Mouse (Mus musculus) MEL (cell line): ENCODE measurements around the gene Olfr329-ps. TPM values are rescaled to one million over a fixed set of nuclear protein-coding genes. Genes with fewer than 3 reads are reported as not detected.
A peak's percentile ranks its signal among the peaks of the same experiment; 100 is the strongest.

Experiments
- DNase-seq: peaks from one replicate; pipeline ENCODE4 v3.0.0; 2011; ENCODE audit warnings: low read depth, low spot score
- H3K27ac ChIP-seq: 2 replicates; pipeline ENCODE4 v1.5.1; 2012; ENCODE audit warnings: low read depth, mild to moderate bottlenecking, control low read depth, low read length, moderate library complexity; ENCODE audit not compliant: control insufficient read depth
- H3K27me3 ChIP-seq, 2 experiments: fragments of 150-350 bp in 1 of 2; sonication (generic) in 1 of 2; 2 replicates each; pipeline ENCODE4 v1.6.1; 2012; ENCODE audit warnings: low read length in 2 of 2, mild to moderate bottlenecking in 2 of 2, improper control_type of control experiment in 1 of 2, moderate library complexity in 1 of 2; ENCODE audit not compliant: insufficient read depth in 2 of 2, control insufficient read depth in 1 of 2
- H3K36me3 ChIP-seq, 2 experiments: 2 replicates each; pipeline ENCODE4 v1.6.1; 2012 to 2014; ENCODE audit warnings: low read length in 2 of 2, improper control_type of control experiment in 1 of 2, inconsistent platforms in 1 of 2, mild to moderate bottlenecking in 1 of 2; ENCODE audit not compliant: insufficient read depth in 2 of 2, control insufficient read depth in 1 of 2
- H3K4me1 ChIP-seq, 2 experiments: fragments of 150-350 bp in 1 of 2; sonication (generic) in 1 of 2; 2 replicates each; pipeline ENCODE4 v1.6.1; 2012; ENCODE audit warnings: low read length in 2 of 2, improper control_type of control experiment in 1 of 2, mild to moderate bottlenecking in 1 of 2; ENCODE audit not compliant: insufficient read depth in 2 of 2, control insufficient read depth in 1 of 2
- H3K4me3 ChIP-seq, 2 experiments: fragments of 150-350 bp in 1 of 2; sonication (generic) in 1 of 2; 2 replicates each; pipeline ENCODE4 v1.5.1; 2012; ENCODE audit warnings: low read depth in 2 of 2, low read length in 2 of 2, mild to moderate bottlenecking in 2 of 2, moderate library complexity in 2 of 2, control low read depth in 1 of 2, improper control_type of control experiment in 1 of 2; ENCODE audit not compliant: control insufficient read depth in 1 of 2, insufficient read depth in 1 of 2
- H3K79me2 ChIP-seq: 2 replicates; pipeline ENCODE4 v1.6.1; 2012; ENCODE audit warnings: mild to moderate bottlenecking, low read length, moderate library complexity; ENCODE audit not compliant: control insufficient read depth, poor library complexity, insufficient read depth
- H3K9ac ChIP-seq: 2 replicates; pipeline ENCODE4 v1.6.1; 2012; ENCODE audit warnings: low read depth, mild to moderate bottlenecking, control low read depth, low read length, moderate library complexity; ENCODE audit not compliant: control insufficient read depth, poor library complexity, severe bottlenecking
- H3K9me3 ChIP-seq: fragments of 150-350 bp; sonication (generic); replicated peaks from 2 replicates; pipeline ENCODE4 v1.6.1; 2012; ENCODE audit warnings: mild to moderate bottlenecking, low read length, improper control_type of control experiment, moderate library complexity; ENCODE audit not compliant: insufficient read depth
- CTCF ChIP-seq, 3 experiments: IDR thresholded peaks in 2 of 3; conservative IDR thresholded peaks in 1 of 3; 2 replicates each; pipeline ENCODE4 v1.5.1; 2011 to 2012; ENCODE audit warnings: low read length in 3 of 3, low read depth in 2 of 3, mild to moderate bottlenecking in 2 of 3, improper control_type of control experiment in 1 of 3, inconsistent platforms in 1 of 3, mixed read lengths in 1 of 3, moderate library complexity in 1 of 3; ENCODE audit not compliant: control insufficient read depth in 1 of 3, insufficient read depth in 1 of 3, poor library complexity in 1 of 3, severe bottlenecking in 1 of 3
- ELF1 ChIP-seq: IDR thresholded peaks from 2 replicates; pipeline ENCODE4 v1.6.1; 2014; ENCODE audit warnings: low read depth, mild to moderate bottlenecking, inconsistent platforms, low read length, improper control_type of control experiment, moderate library complexity
- GATA1 ChIP-seq: IDR thresholded peaks from 2 replicates; pipeline ENCODE4 v1.6.1; 2011; ENCODE audit warnings: low read depth, low read length, improper control_type of control experiment
- HCFC1 ChIP-seq: IDR thresholded peaks from 2 replicates; pipeline ENCODE4 v1.6.1; 2012; ENCODE audit warnings: low read depth, mild to moderate bottlenecking, inconsistent platforms, low read length, improper control_type of control experiment, moderate library complexity
- JUND ChIP-seq: IDR thresholded peaks from 2 replicates; pipeline ENCODE4 v1.6.1; 2011; ENCODE audit warnings: low read depth, mild to moderate bottlenecking, improper control_type of control experiment, low read length
- MAX ChIP-seq: IDR thresholded peaks from 2 replicates; pipeline ENCODE4 v1.6.1; 2011; ENCODE audit warnings: low read length, improper control_type of control experiment
- MXI1 ChIP-seq: IDR thresholded peaks from 2 replicates; pipeline ENCODE4 v1.6.1; 2011; ENCODE audit warnings: mild to moderate bottlenecking, low read depth, low read length, improper control_type of control experiment
- MYB ChIP-seq: IDR thresholded peaks from 2 replicates; pipeline ENCODE4 v1.6.1; 2011; ENCODE audit warnings: mild to moderate bottlenecking, low read depth, low read length, improper control_type of control experiment
- MYC ChIP-seq: IDR thresholded peaks from 2 replicates; pipeline ENCODE4 v1.6.1; 2011; ENCODE audit warnings: low read depth, mild to moderate bottlenecking, low read length, improper control_type of control experiment, moderate library complexity
- NRF1 ChIP-seq: IDR thresholded peaks from 2 replicates; pipeline ENCODE4 v1.6.1; 2014; ENCODE audit warnings: low read depth, mild to moderate bottlenecking, inconsistent platforms, low read length, improper control_type of control experiment, moderate library complexity; ENCODE audit not compliant: poor library complexity, insufficient read depth, severe bottlenecking
- POLR2AphosphoS2 ChIP-seq: IDR thresholded peaks from 2 replicates; pipeline ENCODE4 v1.6.1; 2011; ENCODE audit warnings: low read length, improper control_type of control experiment
- RAD21 ChIP-seq: IDR thresholded peaks from 2 replicates; pipeline ENCODE4 v1.6.1; 2011; ENCODE audit warnings: mild to moderate bottlenecking, low read depth, low read length, improper control_type of control experiment
- SMC3 ChIP-seq: IDR thresholded peaks from 2 replicates; pipeline ENCODE4 v1.6.1; 2011; ENCODE audit warnings: low read depth, low read length, improper control_type of control experiment
- TAL1 ChIP-seq: IDR thresholded peaks from 2 replicates; pipeline ENCODE4 v1.6.1; 2012; ENCODE audit warnings: mild to moderate bottlenecking, inconsistent platforms, low read length, moderate library complexity, mixed read lengths
- TBP ChIP-seq: IDR thresholded peaks from 2 replicates; pipeline ENCODE4 v1.8.0; 2011; ENCODE audit warnings: low read depth, low read length, improper control_type of control experiment
- USF2 ChIP-seq, 2 experiments: IDR thresholded peaks; 2 replicates each; pipeline ENCODE4 v1.6.1; 2011 to 2012; ENCODE audit warnings: improper control_type of control experiment in 2 of 2, low read length in 2 of 2, borderline replicate concordance in 1 of 2, inconsistent platforms in 1 of 2, low read depth in 1 of 2, mild to moderate bottlenecking in 1 of 2; ENCODE audit not compliant: insufficient read depth in 1 of 2
- ZC3H11A ChIP-seq: IDR thresholded peaks from 2 replicates; pipeline ENCODE4 v1.6.1; 2012; ENCODE audit warnings: low read depth, mild to moderate bottlenecking, inconsistent platforms, low read length, improper control_type of control experiment
- ZKSCAN1 ChIP-seq: IDR thresholded peaks from 2 replicates; pipeline ENCODE4 v1.6.1; 2012; ENCODE audit warnings: low read depth, mild to moderate bottlenecking, inconsistent platforms, low read length, improper control_type of control experiment, moderate library complexity
- polyA plus RNA-seq, 2 experiments: library from polyadenylated mRNA; stranded (reverse) in 1 of 2; unstranded in 1 of 2; fragments of >175 nt in 1 of 2; fragments of >200 nt in 1 of 2; gene quantifications; 2 replicates each; pipeline versions ENCODE4 v1.2.1 to v1.2.4; 2012; ENCODE audit warnings: low replicate concordance in 2 of 2, low read depth in 1 of 2; ENCODE audit not compliant: insufficient read length in 2 of 2, insufficient read depth in 1 of 2, missing spikeins in 1 of 2
- total RNA-seq: library from RNA; depleted of rRNA; stranded (reverse); fragments of 300-350 nt; gene quantifications from 2 replicates; pipeline ENCODE4 v1.2.3, GENCODE M21; 2012

Olfr329-ps gene
- total and polyA plus RNA-seq, 3 experiments, result not detected

DNA sequence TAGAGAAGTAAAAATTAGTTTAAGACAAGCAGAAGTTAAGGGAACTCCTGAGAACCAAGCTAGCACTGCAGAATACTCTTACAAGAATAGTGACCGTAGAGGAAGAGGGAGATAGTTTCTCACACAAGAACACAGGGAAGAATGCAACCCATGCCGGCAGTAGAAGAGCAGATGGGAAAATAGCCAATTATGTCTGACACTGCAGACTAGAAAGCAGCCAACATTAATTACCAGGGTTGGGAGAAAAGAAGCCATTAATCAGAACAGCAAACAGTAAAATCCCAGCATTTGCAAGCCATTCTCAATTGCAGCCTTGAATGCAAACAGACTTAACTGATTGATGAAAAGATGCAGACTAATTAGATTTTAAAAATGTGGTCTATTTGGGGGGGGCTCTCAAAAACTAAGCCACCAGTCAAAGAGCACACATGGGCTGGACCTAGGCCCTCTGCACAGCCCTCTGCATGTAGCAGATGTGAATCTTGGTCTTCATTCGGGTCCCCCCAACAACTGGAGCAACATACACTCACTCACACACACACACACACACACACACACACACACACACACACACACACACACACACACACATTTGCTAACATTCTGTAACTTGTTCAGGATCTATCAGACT lies 42.5 kb upstream of the Olfr329-ps start:
- no peak for DNase-seq
- no peak overlapping the region for H3K27ac ChIP-seq
- H3K9ac ChIP-seq, result no peak overlapping the region
- H3K79me2 ChIP-seq, result no peaks in the 10 kb centered on the region
- no peak overlapping the region for H3K4me3 ChIP-seq
- peaks cover 0 to 5% of the 10 kb centered on the region in 2 experiments for H3K27me3 ChIP-seq
- TF ChIP-seq MXI1 (no peak), MYC (no peak), ELF1 (no peak), CTCF (IDR thresholded peaks at IDR 0.05 in 2 of 3, conservative IDR thresholded peaks at IDR 0.05 in 1 of 3; ENCODE audit: control insufficient read depth in 1 of 3, insufficient read depth in 1 of 3, low read depth in 2 of 3, low read length in 3 of 3, poor library complexity in 1 of 3, severe bottlenecking in 1 of 3) (no peak), GATA1 (no peak), MYB (no peak), USF2 (IDR thresholded peaks at IDR 0.05; ENCODE audit: borderline replicate concordance in 1 of 2, insufficient read depth in 1 of 2, low read depth in 1 of 2, low read length in 2 of 2) (no peak), ZKSCAN1 (no peak)
- peaks cover 0 to 3% of the 10 kb centered on the region in 2 experiments; a peak in 1 of 4 replicates for H3K36me3 ChIP-seq
- H3K9me3 ChIP-seq, result no peaks in the 10 kb centered on the region
- H3K4me1 ChIP-seq, result peaks cover 0 to 3% of the 10 kb centered on the region in 2 experiments; a peak in 3 of 4 replicates

DNA sequence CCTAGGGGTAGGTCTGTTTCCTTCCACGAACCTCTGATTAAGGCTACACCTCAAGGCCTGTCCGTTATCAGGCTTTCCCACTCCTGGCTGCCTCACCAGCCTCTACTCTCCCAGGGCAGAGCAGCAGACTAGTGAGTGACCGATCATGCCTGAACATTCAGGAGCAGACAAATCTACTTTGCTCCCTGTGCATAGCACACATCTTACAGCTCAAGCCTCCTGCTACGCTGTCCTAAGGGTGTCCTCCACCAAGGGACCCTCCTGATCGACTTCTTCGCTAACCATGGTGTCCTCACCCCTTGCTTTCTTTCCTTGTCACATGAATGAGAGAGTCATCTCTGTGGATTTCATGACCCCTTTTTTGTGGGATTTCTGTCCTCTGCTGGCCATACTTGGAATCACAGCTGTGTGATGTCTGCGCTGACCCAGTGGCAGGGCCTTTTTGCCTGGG lies 41.7 kb upstream of the Olfr329-ps start:
- Histone ChIP-seq H3K9ac (peak overlapping the region; percentile 14; the same call in 1 of the 2 replicates), H3K4me1 (peaks cover 0 to 3% of the 10 kb centered on the region in 2 experiments; a peak in 3 of 4 replicates), H3K4me3 (peak overlapping the region; percentile 33 to 59), H3K27ac (no peak overlapping the region), H3K36me3 (peaks cover 0 to 3% of the 10 kb centered on the region in 2 experiments; a peak in 1 of 4 replicates), H3K27me3 (peaks cover 0 to 5% of the 10 kb centered on the region in 2 experiments), H3K79me2 (no peaks in the 10 kb centered on the region), H3K9me3 (no peaks in the 10 kb centered on the region)
- peak; percentile 80 for DNase-seq
- TF ChIP-seq MAX (no peak), MYB (no peak), SMC3 (peak; percentile 96), CTCF (IDR thresholded peaks at IDR 0.05 in 2 of 3, conservative IDR thresholded peaks at IDR 0.05 in 1 of 3; ENCODE audit: control insufficient read depth in 1 of 3, insufficient read depth in 1 of 3, low read depth in 2 of 3, low read length in 3 of 3, poor library complexity in 1 of 3, severe bottlenecking in 1 of 3) (peak; percentile 83 to 91 (median 88)), MXI1 (peak; percentile 25; the same call in 1 of the 2 replicates), POLR2AphosphoS2 (no peak), NRF1 (no peak), HCFC1 (no peak), TAL1 (peak; percentile 43; the same call in 1 of the 2 replicates), GATA1 (0 out of 2 replicates have a peak, but pooled peaks have one; percentile 16), RAD21 (peak; percentile 78), TBP (no peak), ZC3H11A (peak; percentile 72), JUND (peak; percentile 86)
